In genomic region chr14:25398745-25399144, GRCm38 (mm10) we compare ENCODE assay signal across 18 mouse cellular contexts.
DNase-seq lines count a peak whose midpoint lies in the region; ATAC-seq and TF ChIP-seq lines count a peak whose summit lies in the region.
"Had no signal": no experiment of that assay in that cellular context is flagged by ENCODE, and none has a peak within 500 bp of the region (broad histone marks: within the 10 kb centered on the region; RNA-seq: fewer than 3 reads in every experiment).

No protein-coding gene starts in this region.

- H3K27me3 ChIP-seq in heart, embryonic 10.5 days (ENCODE audit: insufficient read depth, poor library complexity, severe bottlenecking): no peaks in the 10 kb centered on the region
- no peaks in the 10 kb centered on the region for H3K27me3 ChIP-seq in midbrain, embryonic 11.5 days (ENCODE audit: control insufficient read depth, insufficient read depth, low read length)
- H3K27me3 ChIP-seq in midbrain, postnatal 0 days (ENCODE audit: insufficient read depth, low read length): no peaks in the 10 kb centered on the region
- no peaks in the 10 kb centered on the region for H3K27me3 ChIP-seq in limb, embryonic 10.5 days (ENCODE audit: low read depth, poor library complexity, severe bottlenecking)
- H3K27me3 ChIP-seq: embryonic facial prominence, embryonic 15.5 days; limb, embryonic 12.5 days had no signal

- no peak overlapping the region for H3K4me2 ChIP-seq in midbrain, embryonic 11.5 days
- no peak overlapping the region for H3K4me2 ChIP-seq in midbrain, postnatal 0 days (ENCODE audit: low read depth, low read length, poor library complexity, severe bottlenecking)
- H3K4me2 ChIP-seq: embryonic facial prominence, embryonic 15.5 days; limb, embryonic 12.5 days had no signal

- no peak for ATAC-seq in midbrain, embryonic 11.5 days (ENCODE audit: low FRiP score)
- no peak for ATAC-seq in midbrain, postnatal 0 days (ENCODE audit: low FRiP score)

- H3K9ac ChIP-seq in midbrain, embryonic 11.5 days (ENCODE audit: low read length): no peak overlapping the region
- no peak overlapping the region for H3K9ac ChIP-seq in midbrain, postnatal 0 days (replicated peaks; ENCODE audit: low read length, poor library complexity, severe bottlenecking)
- H3K9ac ChIP-seq: embryonic facial prominence, embryonic 15.5 days; limb, embryonic 12.5 days had no signal

- WGBS in heart, embryonic 10.5 days: 79% methylated on average over 5 of the region's 5 CpGs
- WGBS in midbrain, embryonic 11.5 days: 81% methylated on average over 5 of the region's 5 CpGs
- WGBS in midbrain, postnatal 0 days: 91% methylated on average over 5 of the region's 5 CpGs
- WGBS in limb, embryonic 10.5 days: 92% methylated on average over 5 of the region's 5 CpGs

- DNase-seq in heart, embryonic 10.5 days (ENCODE audit: low spot score): no peak
- DNase-seq in heart, adult 8-10 months (ENCODE audit: low spot score): no peak
- no peak for DNase-seq in midbrain, embryonic 11.5 days (ENCODE audit: low spot score, missing footprints)
- DNase-seq in midbrain, postnatal 0 days (ENCODE audit: low spot score): no peak
- DNase-seq in limb, embryonic 10.5 days (ENCODE audit: low spot score): no peak
- no peak for DNase-seq in left cerebral cortex, adult 18-20 months (ENCODE audit: low spot score in 2 of 2)
- DNase-seq in adrenal gland, adult 18-20 months (ENCODE audit: low spot score in 2 of 2): no peak
- DNase-seq: adrenal gland, adult 2 months; B cell, adult 2 months; cerebellum, adult 9-10 months; heart, postnatal 36 days; kidney, adult 11 months; lung, adult 18-20 months; lung, postnatal 14 days; retina, postnatal 1 day; thymus, adult 2 months had no signal

- no peaks in the 10 kb centered on the region for H3K36me3 ChIP-seq in heart, embryonic 10.5 days
- no peaks in the 10 kb centered on the region for H3K36me3 ChIP-seq in midbrain, embryonic 11.5 days (ENCODE audit: control insufficient read depth, insufficient read depth, low read length)
- H3K36me3 ChIP-seq in midbrain, postnatal 0 days (ENCODE audit: insufficient read depth, low read length): no peaks in the 10 kb centered on the region
- H3K36me3 ChIP-seq in limb, embryonic 10.5 days: no peaks in the 10 kb centered on the region
- H3K36me3 ChIP-seq: embryonic facial prominence, embryonic 15.5 days; limb, embryonic 12.5 days had no signal

- TF ChIP-seq CTCF in midbrain, postnatal 0 days (IDR thresholded peaks at IDR 0.05): no peak

- H3K4me1 ChIP-seq in heart, embryonic 10.5 days: peaks cover 81% of the 10 kb centered on the region
- H3K4me1 ChIP-seq in midbrain, embryonic 11.5 days (ENCODE audit: control insufficient read depth, insufficient read depth, low read length): peaks cover 39% of the 10 kb centered on the region
- H3K4me1 ChIP-seq in midbrain, postnatal 0 days (ENCODE audit: insufficient read depth, low read length): peaks cover 8% of the 10 kb centered on the region; the same call in 1 of the 2 replicates
- H3K4me1 ChIP-seq in limb, embryonic 10.5 days: peaks cover 49% of the 10 kb centered on the region

- no peaks in the 10 kb centered on the region for H3K9me3 ChIP-seq in heart, embryonic 10.5 days
- no peaks in the 10 kb centered on the region for H3K9me3 ChIP-seq in midbrain, embryonic 11.5 days (ENCODE audit: control insufficient read depth, low read length)
- H3K9me3 ChIP-seq in midbrain, postnatal 0 days (ENCODE audit: low read length): no peaks in the 10 kb centered on the region
- H3K9me3 ChIP-seq in limb, embryonic 10.5 days (replicated peaks): no peaks in the 10 kb centered on the region
- H3K9me3 ChIP-seq: embryonic facial prominence, embryonic 15.5 days; limb, embryonic 12.5 days had no signal

- H3K4me3 ChIP-seq in heart, embryonic 10.5 days: no peak overlapping the region
- no peak overlapping the region for H3K4me3 ChIP-seq in midbrain, embryonic 11.5 days (ENCODE audit: low read depth, low read length)
- H3K4me3 ChIP-seq in midbrain, postnatal 0 days (ENCODE audit: low read depth, low read length): no peak overlapping the region
- no peak overlapping the region for H3K4me3 ChIP-seq in limb, embryonic 10.5 days
- H3K4me3 ChIP-seq: embryonic facial prominence, embryonic 15.5 days; limb, embryonic 12.5 days had no signal

- H3K27ac ChIP-seq in heart, embryonic 10.5 days: peak overlapping the region; percentile 87
- H3K27ac ChIP-seq in midbrain, embryonic 11.5 days (ENCODE audit: low read depth, low read length): peak overlapping the region; percentile 92; the same call in 1 of the 2 replicates
- no peak overlapping the region for H3K27ac ChIP-seq in midbrain, postnatal 0 days (ENCODE audit: low read depth, low read length)
- H3K27ac ChIP-seq in limb, embryonic 10.5 days: peak overlapping the region; percentile 88
- H3K27ac ChIP-seq: embryonic facial prominence, embryonic 15.5 days; limb, embryonic 12.5 days had no signal
